Mouse (Mus musculus) intestine, embryonic 14.5 days (tissue): ENCODE measurements around the gene Cbx1. TPM values are rescaled to one million over a fixed set of nuclear protein-coding genes. Genes with fewer than 3 reads are reported as not detected.
"Not testable (repeated sequence)": the region's sequence is repeated elsewhere in the genome, so short reads cannot be mapped to it uniquely, and the experiment has no call there.

Experiments
- ATAC-seq: fragments of 200-750 bp; cut with Nextera tagmentation; replicated peaks from 2 replicates; pipeline ENCODE4 v1.8.0; 2017; ENCODE audit warnings: low read depth, moderate number of reproducible peaks, moderate TSS enrichment, moderate library complexity; ENCODE audit not compliant: low FRiP score, low TSS enrichment
- DNase-seq: peaks from one replicate; pipeline ENCODE4 v3.0.0-alpha.2; 2018; ENCODE audit warnings: low spot score
- H3K27ac ChIP-seq: fragments of 300-500 bp; sonication (generic); 2 replicates; pipeline ENCODE4 v1.5.1; 2014; ENCODE audit warnings: low read depth, mild to moderate bottlenecking, control low read depth
- H3K27me3 ChIP-seq: fragments of 300-500 bp; sonication (generic); replicated peaks from 2 replicates; pipeline ENCODE4 v1.6.1; 2014; ENCODE audit warnings: low read length, control low read depth; ENCODE audit not compliant: control insufficient read depth, insufficient read depth
- H3K36me3 ChIP-seq: fragments of 300-500 bp; sonication (generic); 2 replicates; pipeline ENCODE4 v1.6.1; 2014; ENCODE audit warnings: low read length, control low read depth; ENCODE audit not compliant: control insufficient read depth, insufficient read depth
- H3K4me1 ChIP-seq: fragments of 300-500 bp; sonication (generic); replicated peaks from 2 replicates; pipeline ENCODE4 v1.6.1; 2014; ENCODE audit warnings: low read length, control low read depth, mixed read lengths; ENCODE audit not compliant: control insufficient read depth, insufficient read depth
- H3K4me2 ChIP-seq: fragments of 300-500 bp; sonication (generic); 2 replicates; pipeline ENCODE4 v1.6.1; 2014; ENCODE audit warnings: low read length
- H3K4me3 ChIP-seq: fragments of 300-500 bp; sonication (generic); 2 replicates; pipeline ENCODE4 v1.5.1; 2014; ENCODE audit warnings: low read depth, low read length, control low read depth, mixed read lengths
- H3K9ac ChIP-seq: fragments of 300-500 bp; sonication (generic); 2 replicates; pipeline ENCODE4 v1.6.1; 2014; ENCODE audit warnings: mild to moderate bottlenecking, low read length
- H3K9me3 ChIP-seq: fragments of 300-500 bp; sonication (generic); 2 replicates; pipeline ENCODE4 v1.6.1; 2016; ENCODE audit warnings: low read length, control low read depth; ENCODE audit not compliant: control insufficient read depth
- WGBS: fragments of 180-500 bp; shearing (Covaris S2); extraction: QIAGEN DNeasy Blood & Tissue Kit; methylation state at CpG from one replicate; pipeline ENCODE4 v1.1.7; 2014; 5-methylcytosine and 5-hydroxymethylcytosine counted together
- polyA plus RNA-seq: library from polyadenylated mRNA; unstranded; fragments of >200 nt; fragmentation: Nextera tagmentation; extraction: Ambion mirVana; gene quantifications from 2 replicates; pipeline ENCODE4 v1.2.1, GENCODE M21; 2014

Cbx1 gene
- polyA plus RNA-seq, 1 experiment from 2014 or later, result 87.8 TPM

GRCm38 (mm10) chr11:96795491-96795890, 6.6 kb downstream of the Cbx1 start:
- H3K36me3 ChIP-seq, result peaks cover 35% of the 10 kb centered on the region
- H3K4me3 ChIP-seq, result no peak overlapping the region
- no peaks in the 10 kb centered on the region for H3K27me3 ChIP-seq
- H3K9me3 ChIP-seq, result no peaks in the 10 kb centered on the region
- ATAC-seq (no peak), DNase-seq (no peak)
- H3K4me1 ChIP-seq, result peaks cover 15% of the 10 kb centered on the region
- 92% methylated on average over 13 of the region's 13 CpGs for WGBS
- no peak overlapping the region for H3K4me2 ChIP-seq
- H3K9ac ChIP-seq, result no peak overlapping the region
- H3K27ac ChIP-seq, result no peak overlapping the region

DNA sequence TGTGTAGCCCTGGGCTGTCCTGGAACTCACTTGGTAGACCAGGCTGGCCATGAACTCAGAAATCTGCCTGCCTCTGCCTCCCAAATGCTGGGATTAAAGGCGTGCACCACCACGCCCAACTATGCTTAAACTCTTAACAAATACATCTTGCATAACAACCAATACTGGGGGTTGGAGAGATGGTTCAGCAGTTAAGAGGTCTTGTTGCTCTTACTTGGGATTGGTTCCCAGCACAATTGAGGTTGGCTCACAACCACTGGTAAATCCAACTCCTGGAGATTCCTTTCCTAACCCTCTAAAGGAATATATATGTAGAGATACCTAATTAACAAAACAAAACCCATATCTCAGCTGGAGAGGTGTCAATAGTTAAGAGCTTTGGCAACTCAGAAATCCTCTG, 7.2 kb downstream of the Cbx1 start:
- H3K9me3 ChIP-seq, result no peaks in the 10 kb centered on the region
- no peak overlapping the region for H3K9ac ChIP-seq
- ATAC-seq (no peak), DNase-seq (no peak)
- H3K4me2 ChIP-seq, result no peak overlapping the region
- no peaks in the 10 kb centered on the region for H3K27me3 ChIP-seq
- peaks cover 9% of the 10 kb centered on the region; the same call in 1 of the 2 replicates for H3K4me1 ChIP-seq
- no peak overlapping the region for H3K4me3 ChIP-seq
- H3K36me3 ChIP-seq, result peaks cover 39% of the 10 kb centered on the region
- 100% methylated on average over 2 of the region's 2 CpGs for WGBS
- H3K27ac ChIP-seq, result no peak overlapping the region

GRCm38 (mm10) chr11:96796586-96796985, 7.7 kb downstream of the Cbx1 start:
- WGBS, result 81% methylated on average over 1 of the region's 1 CpGs
- no peak for DNase-seq

DNA sequence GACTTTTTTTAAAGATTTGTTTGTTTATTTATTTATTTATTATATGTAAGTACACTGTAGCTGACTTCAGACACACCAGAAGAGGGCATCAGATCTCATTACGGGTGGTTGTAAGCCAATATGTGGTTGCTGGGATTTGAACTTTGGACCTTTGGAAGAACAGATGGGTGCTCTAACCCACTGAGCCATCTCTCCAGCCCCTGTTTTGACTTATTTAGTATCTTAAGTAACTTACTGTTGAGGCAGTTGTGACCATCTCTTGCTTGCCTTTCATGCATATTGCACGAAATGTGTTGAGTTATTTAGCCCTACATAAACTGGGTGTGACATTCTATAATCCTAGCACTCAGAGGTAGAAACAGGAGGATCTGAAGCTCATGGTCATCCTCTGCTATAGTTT, 10.6 kb downstream of the Cbx1 start:
- Histone ChIP-seq H3K4me3 (no peak overlapping the region), H3K9ac (no peak overlapping the region), H3K4me2 (no peak overlapping the region), H3K9me3 (no peaks in the 10 kb centered on the region), H3K27ac (no peak overlapping the region), H3K27me3 (no peaks in the 10 kb centered on the region), H3K36me3 (peaks cover 67% of the 10 kb centered on the region), H3K4me1 (no peaks in the 10 kb centered on the region)
- WGBS, result 87% methylated on average over 2 of the region's 2 CpGs
- DNase-seq (no peak), ATAC-seq (no peak)

More at GRCm38 (mm10) chr11:96796586-96796985, 7.7 kb downstream of the Cbx1 start:
- Histone ChIP-seq H3K36me3 (peaks cover 39% of the 10 kb centered on the region), H3K4me1 (0 out of 2 replicates have a peak, but pooled peaks cover 6% of the 10 kb centered on the region), H3K27ac (no peak overlapping the region), H3K27me3 (no peaks in the 10 kb centered on the region), H3K9me3 (no peaks in the 10 kb centered on the region), H3K4me2 (no peak overlapping the region), H3K9ac (no peak overlapping the region), H3K4me3 (no peak overlapping the region)
- no peak for ATAC-seq

DNA sequence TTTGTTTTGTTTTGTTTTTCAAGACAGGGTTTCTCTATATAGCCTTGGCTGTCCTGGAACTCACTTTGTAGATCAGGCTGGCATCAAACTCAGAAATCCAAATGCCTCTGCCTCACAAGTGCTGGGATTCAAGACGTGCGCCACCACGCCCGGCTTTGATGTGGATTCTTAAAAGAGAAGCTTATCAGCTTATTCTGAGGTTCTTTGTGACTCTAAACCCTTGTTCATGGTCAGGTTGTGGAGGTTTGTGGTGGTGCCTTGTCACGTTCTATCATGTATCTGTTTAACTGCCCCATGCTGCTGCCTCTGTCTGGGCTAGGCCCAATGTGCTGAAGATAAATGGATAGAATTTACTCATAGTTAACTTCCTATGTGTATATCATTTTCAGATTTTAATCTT, 16.7 kb downstream of the Cbx1 start:
- Histone ChIP-seq H3K27me3 (no peaks in the 10 kb centered on the region), H3K4me1 (no peaks in the 10 kb centered on the region), H3K4me2 (no peak overlapping the region), H3K9ac (no peak overlapping the region), H3K9me3 (no peaks in the 10 kb centered on the region), H3K36me3 (peaks cover 98% of the 10 kb centered on the region), H3K4me3 (no peak overlapping the region), H3K27ac (no peak overlapping the region)
- DNase-seq, result no peak
- ATAC-seq, result no peak
- 89% methylated on average over 5 of the region's 5 CpGs for WGBS

DNA sequence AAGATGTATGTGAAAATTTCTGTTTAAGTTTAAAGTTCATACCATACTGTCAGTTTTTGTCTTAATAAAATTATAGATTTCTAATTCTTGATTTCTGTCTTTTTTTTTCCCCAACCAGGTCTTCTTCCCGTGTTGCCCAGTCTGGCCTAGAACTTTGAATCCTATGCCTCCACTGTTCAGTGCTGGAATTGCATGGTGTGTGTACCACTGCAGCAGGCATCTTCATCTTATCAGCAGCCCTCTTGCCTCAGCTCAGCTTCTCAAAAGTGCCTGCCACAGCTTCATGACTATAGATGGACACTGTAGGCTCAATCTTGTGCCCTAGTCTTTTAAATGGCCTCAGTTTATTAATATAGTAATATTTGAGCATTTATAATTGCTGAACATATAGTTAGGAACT, 19.1 kb downstream of the Cbx1 start:
- no peak overlapping the region for H3K9ac ChIP-seq
- no peak for ATAC-seq
- H3K4me2 ChIP-seq, result no peak overlapping the region
- WGBS, result 50% methylated on average over 1 of the region's 1 CpGs
- no peak overlapping the region for H3K4me3 ChIP-seq
- H3K4me1 ChIP-seq, result no peaks in the 10 kb centered on the region
- no peaks in the 10 kb centered on the region for H3K27me3 ChIP-seq
- no peaks in the 10 kb centered on the region for H3K9me3 ChIP-seq
- H3K27ac ChIP-seq, result no peak overlapping the region
- DNase-seq, result no peak
- H3K36me3 ChIP-seq, result peaks cover 91% of the 10 kb centered on the region

GRCm38 (mm10) chr11:96809562-96810235, 20.8 kb downstream of the Cbx1 start:
- peaks cover 78% of the 10 kb centered on the region for H3K36me3 ChIP-seq
- no peaks in the 10 kb centered on the region for H3K27me3 ChIP-seq
- no peak for ATAC-seq

GRCm38 (mm10) chr11:96811188-96811587, 22.3 kb downstream of the Cbx1 start:
- H3K27ac ChIP-seq, H3K9me3 ChIP-seq, H3K9ac ChIP-seq, H3K4me1 ChIP-seq, H3K4me3 ChIP-seq, H3K4me2 ChIP-seq, H3K27me3 ChIP-seq, DNase-seq, ATAC-seq: not testable (repeated sequence)
- WGBS, result 83% methylated on average over 1 of the region's 1 CpGs
- peaks cover 70% of the 10 kb centered on the region for H3K36me3 ChIP-seq

More at GRCm38 (mm10) chr11:96809562-96810235, 20.8 kb downstream of the Cbx1 start:
- Histone ChIP-seq H3K4me3 (no peak overlapping the region), H3K4me1 (no peaks in the 10 kb centered on the region), H3K27ac (no peak overlapping the region), H3K4me2 (no peak overlapping the region), H3K9me3 (no peaks in the 10 kb centered on the region), H3K9ac (no peak overlapping the region)
- no peak for DNase-seq
- WGBS, result 92% methylated on average over 6 of the region's 6 CpGs

- no peak overlapping the region for H3K4me3 ChIP-seq
- no peak for ATAC-seq
- WGBS, result 83% methylated on average over 4 of the region's 4 CpGs
- H3K27me3 ChIP-seq, result no peaks in the 10 kb centered on the region
- no peak overlapping the region for H3K4me2 ChIP-seq
- no peak overlapping the region for H3K27ac ChIP-seq
- no peak for DNase-seq
- peaks cover 72% of the 10 kb centered on the region for H3K36me3 ChIP-seq
- H3K4me1 ChIP-seq, result no peaks in the 10 kb centered on the region
- H3K9ac ChIP-seq, result no peak overlapping the region
- no peaks in the 10 kb centered on the region for H3K9me3 ChIP-seq
Measured at GRCm38 (mm10) chr11:96813455-96813854, 24.5 kb downstream of the Cbx1 start.
